Comparison of ENCODE assay signal across 10 mouse cellular contexts in the genomic region with DNA sequence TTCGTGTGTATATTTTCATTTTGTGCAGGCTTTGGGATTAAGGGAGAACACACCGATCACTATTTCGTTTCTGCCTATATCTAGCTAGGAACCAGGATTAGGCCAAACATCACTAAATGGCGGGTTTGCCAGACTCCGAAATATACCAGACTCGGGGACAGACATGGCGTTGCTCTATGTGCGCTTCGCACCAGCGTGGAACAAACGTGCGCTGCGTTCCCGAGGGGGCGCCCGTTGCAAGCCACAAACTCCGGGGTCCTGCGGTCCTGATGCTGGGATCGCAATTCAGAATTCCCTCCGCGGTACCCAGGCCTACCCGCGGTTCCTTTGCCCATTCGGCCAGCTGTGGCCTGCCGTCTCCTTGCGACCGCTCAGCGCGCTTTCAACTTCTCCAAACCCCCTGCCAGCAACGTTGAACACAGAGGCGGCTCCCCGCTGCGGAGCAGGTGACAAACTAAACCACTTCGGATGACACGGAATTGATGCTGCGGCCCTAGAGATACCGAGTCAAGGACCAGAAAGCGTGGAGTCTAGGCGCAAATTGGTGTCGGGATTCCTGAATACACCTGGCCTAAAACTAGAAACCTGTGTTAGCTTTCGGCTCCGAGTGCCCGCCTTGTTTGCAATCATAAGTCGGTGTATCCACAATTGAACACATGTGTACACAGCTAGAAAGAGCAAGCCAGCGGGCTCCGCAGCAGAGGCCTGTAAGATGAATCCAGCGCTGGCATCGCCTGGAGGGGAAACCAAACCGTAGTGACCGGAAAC. TPM values are rescaled to one million over a fixed set of nuclear protein-coding genes. Genes with fewer than 3 reads are reported as not detected.
DNase-seq lines count a peak whose midpoint lies in the region; ATAC-seq and TF ChIP-seq lines count a peak whose summit lies in the region.
"Had no signal": no experiment of that assay in that cellular context is flagged by ENCODE, and none has a peak within 500 bp of the region (broad histone marks: within the 10 kb centered on the region; RNA-seq: fewer than 3 reads in every experiment).

No protein-coding gene starts in this region.

- TF ChIP-seq POLR2A in small intestine, adult 2 months (IDR thresholded peaks at IDR 0.05; ENCODE audit: low read depth, low read length): no peak

- under 1% methylated on average over 50 of the region's 50 CpGs for WGBS in hindbrain, postnatal 0 days
- WGBS in small intestine, adult 2 months: 4% methylated on average over 50 of the region's 50 CpGs

- no peaks in the 10 kb centered on the region for H3K36me3 ChIP-seq in hindbrain, postnatal 0 days (ENCODE audit: insufficient read depth, low read length)
- H3K36me3 ChIP-seq in small intestine, adult 2 months (ENCODE audit: control insufficient read depth, insufficient read depth, low read length): no peaks in the 10 kb centered on the region

- peaks cover 56% of the 10 kb centered on the region for H3K27me3 ChIP-seq in hindbrain, postnatal 0 days (ENCODE audit: insufficient read depth, low read length)
- peaks cover 48% of the 10 kb centered on the region for H3K27me3 ChIP-seq in small intestine, adult 2 months (ENCODE audit: control insufficient read depth, insufficient read depth, low read length)

- H3K4me1 ChIP-seq in hindbrain, postnatal 0 days (ENCODE audit: insufficient read depth, low read length): no peaks in the 10 kb centered on the region
- no peaks in the 10 kb centered on the region; the same call in 1 of the 2 replicates for H3K4me1 ChIP-seq in small intestine, adult 2 months (ENCODE audit: control insufficient read depth, insufficient read depth, insufficient read length, low read length)

- H3K9ac ChIP-seq in hindbrain, postnatal 0 days (replicated peaks; ENCODE audit: low read length): no peak overlapping the region

- H3K9me3 ChIP-seq in hindbrain, postnatal 0 days (ENCODE audit: low read length): no peaks in the 10 kb centered on the region

- no peak overlapping the region for H3K27ac ChIP-seq in hindbrain, postnatal 0 days
- H3K27ac ChIP-seq in small intestine, adult 2 months (ENCODE audit: insufficient read depth, low read depth, low read length): no peak overlapping the region

- peak overlapping the region; percentile 10 for H3K4me3 ChIP-seq in hindbrain, postnatal 0 days (ENCODE audit: low read length)
- peak overlapping the region; percentile 18 for H3K4me3 ChIP-seq in small intestine, adult 2 months (ENCODE audit: low read depth, low read length)

- DNase-seq in cerebellum, postnatal 10 days: peak; percentile 38 to 58
- peak; percentile 20 for DNase-seq in right cerebral cortex, postnatal 25 days
- DNase-seq in right cerebral cortex, postnatal 36 days (ENCODE audit: low spot score in 2 of 2): no peak
- DNase-seq in hindbrain, postnatal 0 days (ENCODE audit: low spot score): peak; percentile 20
- no peak for DNase-seq in frontal cortex, postnatal 25 days (ENCODE audit: low spot score in 2 of 2)
- no peak for DNase-seq in thymus, postnatal 10 days (ENCODE audit: low spot score in 2 of 2)

- no peak for TF ChIP-seq CTCF in hindbrain, postnatal 0 days (IDR thresholded peaks at IDR 0.05; ENCODE audit: low read depth)
- no peak for TF ChIP-seq CTCF in small intestine, adult 2 months (IDR thresholded peaks at IDR 0.05; ENCODE audit: extremely low read depth, insufficient read length, insufficient replicate concordance, low read depth, low read length)

- ATAC-seq in cerebellum, adult (ENCODE audit: insufficient number of reproducible peaks, low FRiP score, low TSS enrichment): no peak
- no peak for ATAC-seq in hindbrain, postnatal 0 days

- peak overlapping the region; percentile 31 for H3K4me2 ChIP-seq in hindbrain, postnatal 0 days (ENCODE audit: low read depth, low read length)

RNA-seq across cellular contexts. Expression of a gene that starts 2.7 kb away (rescaled TPM):
- 10.0 and 14.4 TPM in 2 replicates for total RNA-seq in hindbrain, postnatal 0 days (2014; rRNA removed)
- 0.61 and 0.81 TPM in 2 replicates for polyA plus RNA-seq in hindbrain, postnatal 0 days (2015; fragmentation: Nextera tagmentation; extraction: Ambion mirVana)
- polyA plus RNA-seq in small intestine, adult 2 months (2012; rRNA removed): 1.2 and 6.3 TPM in 2 replicates
- polyA plus RNA-seq: C2C12; lung, embryonic 16.5 days had no signal

RNA-seq across cellular contexts. Expression of a gene that starts 42.7 kb away (rescaled TPM):
- total RNA-seq in hindbrain, postnatal 0 days (2014; rRNA removed): 15.6 and 18.9 TPM in 2 replicates
- polyA plus RNA-seq in hindbrain, postnatal 0 days (2015; fragmentation: Nextera tagmentation; extraction: Ambion mirVana): 31.6 and 36.1 TPM in 2 replicates
- polyA plus RNA-seq in small intestine, adult 2 months (2012; rRNA removed): 2.2 and 3.5 TPM in 2 replicates

Comparison
In these comparisons a context has a peak if more than half of its experiments do, and no peak if none do; other contexts are left out.
1. DNase-seq: peak in cerebellum, postnatal 10 days (2 of 2), right cerebral cortex, postnatal 25 days (single experiment) and hindbrain, postnatal 0 days (single experiment); none in right cerebral cortex, postnatal 36 days (0 of 2), frontal cortex, postnatal 25 days (0 of 2) and thymus, postnatal 10 days (0 of 2).